Mouse (Mus musculus) hindbrain, embryonic 13.5 days (tissue): ENCODE measurements around the gene Mbnl2. TPM values are rescaled to one million over a fixed set of nuclear protein-coding genes. Genes with fewer than 3 reads are reported as not detected.

Experiments
- ATAC-seq: fragments of 200-750 bp; cut with Nextera tagmentation; 2 replicates; pipeline ENCODE4 v1.8.0; 2017; ENCODE audit warnings: moderate TSS enrichment; ENCODE audit not compliant: low FRiP score
- H3K27ac ChIP-seq: fragments of 300-500 bp; sonication (generic); 2 replicates; pipeline ENCODE4 v1.5.1; 2015; ENCODE audit warnings: inconsistent platforms, mild to moderate bottlenecking, moderate library complexity
- H3K27me3 ChIP-seq: fragments of 300-500 bp; sonication (generic); 2 replicates; pipeline ENCODE4 v1.6.1; 2015; ENCODE audit warnings: mild to moderate bottlenecking, inconsistent platforms
- H3K36me3 ChIP-seq: fragments of 300-500 bp; sonication (generic); 2 replicates; pipeline ENCODE4 v1.6.1; 2015; ENCODE audit warnings: mild to moderate bottlenecking, inconsistent platforms
- H3K4me1 ChIP-seq: fragments of 300-500 bp; sonication (generic); replicated peaks from 2 replicates; pipeline ENCODE4 v1.6.1; 2015; ENCODE audit warnings: inconsistent platforms
- H3K4me2 ChIP-seq: fragments of 300-500 bp; sonication (generic); 2 replicates; pipeline ENCODE4 v1.6.1; 2015; ENCODE audit warnings: inconsistent platforms, mild to moderate bottlenecking, moderate library complexity
- H3K4me3 ChIP-seq: fragments of 300-500 bp; sonication (generic); 2 replicates; pipeline ENCODE4 v1.5.1; 2015; ENCODE audit warnings: mild to moderate bottlenecking, inconsistent platforms
- H3K9ac ChIP-seq: fragments of 300-500 bp; sonication (generic); 2 replicates; pipeline ENCODE4 v1.6.1; 2015; ENCODE audit warnings: mild to moderate bottlenecking, inconsistent platforms
- H3K9me3 ChIP-seq: fragments of 300-500 bp; sonication (generic); 2 replicates; pipeline ENCODE4 v1.6.1; 2016; ENCODE audit warnings: inconsistent platforms
- WGBS: fragments of 180-500 bp; shearing (Covaris S2); methylation state at CpG from one replicate; pipeline ENCODE4 v1.1.7; 2015; 5-methylcytosine and 5-hydroxymethylcytosine counted together
- polyA plus RNA-seq: library from polyadenylated mRNA; unstranded; fragments of >200 nt; fragmentation: Nextera tagmentation; extraction: Ambion mirVana; gene quantifications from 2 replicates; pipeline ENCODE4 v1.2.1, GENCODE M21; 2015

Gene Mbnl2
- polyA plus RNA-seq, 1 experiment from 2014 or later, result 24.7 TPM

DNA sequence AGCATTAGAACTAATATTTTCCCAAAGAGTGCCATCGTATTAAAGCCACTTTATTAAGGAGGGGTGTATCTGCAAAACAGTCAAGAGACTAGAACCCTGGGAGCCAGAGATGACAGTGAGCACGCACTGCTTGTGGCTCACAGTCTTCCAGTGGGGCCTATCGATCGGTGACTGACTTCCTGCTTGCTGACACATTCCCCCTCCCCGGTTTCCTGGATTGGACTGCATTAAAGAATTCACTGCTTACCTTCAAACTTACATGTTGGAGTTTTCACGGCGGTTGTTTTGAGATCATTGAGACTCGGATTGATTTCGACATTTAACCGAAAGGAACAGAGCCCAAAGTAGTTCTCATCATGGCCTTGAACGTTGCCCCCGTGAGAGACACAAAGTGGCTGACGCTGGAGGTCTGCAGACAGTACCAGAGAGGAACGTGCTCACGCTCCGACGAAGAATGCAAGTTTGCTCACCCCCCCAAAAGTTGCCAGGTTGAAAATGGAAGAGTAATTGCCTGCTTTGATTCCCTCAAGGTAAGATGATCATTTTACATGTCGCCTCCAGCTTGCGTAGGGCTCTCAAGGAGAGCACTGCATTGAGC is 49.5 kb downstream of the Mbnl2 start:
- Histone ChIP-seq H3K4me2 (no peak overlapping the region), H3K27ac (no peak overlapping the region), H3K4me1 (no peaks in the 10 kb centered on the region), H3K36me3 (no peaks in the 10 kb centered on the region), H3K9ac (no peak overlapping the region), H3K27me3 (no peaks in the 10 kb centered on the region), H3K4me3 (no peak overlapping the region), H3K9me3 (no peaks in the 10 kb centered on the region)
- WGBS, result 94% methylated on average over 19 of the region's 19 CpGs
- no peak for ATAC-seq

DNA sequence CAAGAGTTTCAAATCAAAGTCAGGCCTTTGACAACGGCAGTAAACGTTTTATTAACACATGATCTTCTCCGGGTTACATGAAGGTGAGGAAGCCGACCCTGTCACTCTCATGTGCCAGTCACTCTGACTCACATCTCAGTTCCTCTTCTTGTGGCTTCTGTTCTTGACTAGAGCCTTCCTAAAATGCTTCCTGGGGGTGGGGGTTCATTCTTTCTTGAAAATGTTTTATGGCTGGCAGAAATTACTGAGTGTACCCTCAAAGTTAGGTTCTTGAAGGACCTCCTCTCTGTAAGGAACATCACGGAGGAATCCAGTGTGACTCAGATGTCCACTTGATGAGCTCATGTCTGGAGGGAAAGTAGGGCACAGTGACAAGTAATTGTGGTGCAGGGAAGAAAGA is 50.2 kb downstream of the Mbnl2 start:
- Histone ChIP-seq H3K9ac (no peak overlapping the region), H3K27ac (no peak overlapping the region), H3K9me3 (no peaks in the 10 kb centered on the region), H3K4me1 (peaks cover 5% of the 10 kb centered on the region), H3K27me3 (no peaks in the 10 kb centered on the region), H3K36me3 (no peaks in the 10 kb centered on the region), H3K4me2 (no peak overlapping the region), H3K4me3 (no peak overlapping the region)
- no peak for ATAC-seq
- WGBS, result 92% methylated on average over 5 of the region's 5 CpGs

DNA sequence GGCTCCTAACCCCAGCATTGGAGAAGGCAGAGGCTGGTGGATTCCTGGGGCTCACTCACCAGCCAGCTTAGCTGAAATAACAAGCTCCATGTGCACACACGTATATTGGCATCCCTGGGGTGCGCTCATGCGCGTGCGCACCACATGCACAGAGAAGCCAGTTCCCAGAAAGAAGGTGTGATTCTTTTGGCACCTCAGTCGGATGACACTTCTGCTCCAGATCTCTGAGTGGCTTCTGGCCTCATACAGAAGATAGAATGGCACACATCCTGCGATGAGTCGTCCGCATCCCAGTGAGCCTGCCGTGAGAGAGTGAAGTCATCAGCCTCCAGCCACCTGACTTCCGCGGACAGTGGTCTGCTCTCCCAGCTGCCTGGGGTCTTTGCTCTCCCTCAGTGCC is 55.0 kb downstream of the Mbnl2 start:
- H3K9ac ChIP-seq, result no peak overlapping the region
- H3K4me1 ChIP-seq, result peaks cover 12% of the 10 kb centered on the region
- H3K27me3 ChIP-seq, result no peaks in the 10 kb centered on the region
- no peak overlapping the region for H3K27ac ChIP-seq
- no peaks in the 10 kb centered on the region for H3K9me3 ChIP-seq
- no peaks in the 10 kb centered on the region for H3K36me3 ChIP-seq
- no peak overlapping the region for H3K4me3 ChIP-seq
- ATAC-seq, result no peak
- no peak overlapping the region for H3K4me2 ChIP-seq
- 71% methylated on average over 12 of the region's 12 CpGs for WGBS

DNA sequence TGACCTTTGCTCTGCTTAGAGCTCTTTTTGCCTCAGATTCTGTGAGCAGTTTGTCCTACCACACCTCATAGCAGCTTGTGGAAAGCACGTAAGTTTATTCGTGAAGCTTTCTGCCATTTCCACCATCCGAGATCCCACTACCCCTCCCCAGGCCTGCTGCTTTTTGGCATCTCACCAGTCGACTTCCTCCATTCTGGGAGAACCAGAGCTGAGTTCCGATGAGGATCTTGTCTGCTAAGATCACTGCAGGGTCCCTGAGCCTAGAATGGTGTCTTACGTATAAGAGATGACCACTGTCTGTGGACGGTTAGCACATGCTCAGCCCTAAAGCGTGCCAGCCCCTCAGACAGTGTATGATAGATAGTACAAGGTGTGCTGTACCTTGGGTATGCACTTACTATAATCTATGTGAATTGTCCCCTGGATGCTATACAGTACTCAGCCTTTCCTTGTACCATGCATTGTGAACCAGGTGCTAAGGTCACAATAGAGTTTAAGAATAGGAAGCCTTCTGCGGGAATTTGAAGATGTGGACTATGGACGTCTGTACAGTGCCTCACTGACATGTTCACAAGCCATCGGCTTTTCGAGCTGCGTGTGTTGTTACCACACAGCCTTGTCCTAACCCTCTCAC is 55.5 kb downstream of the Mbnl2 start:
- Histone ChIP-seq H3K9me3 (no peaks in the 10 kb centered on the region), H3K4me1 (peaks cover 14% of the 10 kb centered on the region), H3K36me3 (no peaks in the 10 kb centered on the region), H3K27me3 (no peaks in the 10 kb centered on the region), H3K27ac (no peak overlapping the region), H3K4me2 (no peak overlapping the region), H3K4me3 (no peak overlapping the region), H3K9ac (no peak overlapping the region)
- ATAC-seq, result no peak
- WGBS, result 86% methylated on average over 13 of the region's 13 CpGs

DNA sequence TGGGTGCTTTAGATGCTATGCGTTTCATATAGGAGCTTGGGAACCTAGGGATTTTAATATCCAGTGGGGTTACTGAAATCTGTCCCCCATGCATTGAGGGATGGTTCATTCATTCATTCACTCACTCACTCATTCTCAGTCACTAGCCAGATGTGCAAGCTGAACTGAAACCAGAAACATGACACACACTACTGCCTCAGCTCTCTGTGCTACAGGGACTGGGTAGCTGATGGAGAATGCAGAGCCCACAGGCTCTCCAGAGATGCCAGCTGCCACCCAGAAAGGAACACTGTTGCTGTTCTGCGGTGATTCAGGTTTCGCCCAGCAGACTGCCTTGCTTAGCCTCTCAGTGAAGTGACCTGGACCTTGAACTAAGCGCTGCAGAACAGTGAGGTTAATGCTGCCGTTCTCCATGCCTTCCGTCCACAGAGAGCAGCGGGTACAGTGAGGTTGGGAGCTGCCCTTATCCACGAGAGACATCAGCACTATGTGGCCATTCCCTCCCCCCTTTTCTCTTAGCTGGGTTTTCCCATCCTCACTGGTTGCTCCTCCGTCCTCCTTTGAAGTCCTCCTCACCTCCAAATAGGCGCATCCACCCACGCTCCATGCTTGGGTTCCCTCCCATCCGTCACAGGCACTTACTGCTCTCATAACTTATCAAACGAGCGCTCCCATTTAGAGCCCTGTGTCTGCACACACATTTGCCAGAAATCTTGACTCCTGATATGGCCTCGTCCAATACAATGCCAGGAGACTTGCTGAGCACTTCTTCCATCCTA is 58.2 kb downstream of the Mbnl2 start:
- Histone ChIP-seq H3K9ac (no peak overlapping the region), H3K9me3 (no peaks in the 10 kb centered on the region), H3K27ac (no peak overlapping the region), H3K4me1 (peaks cover 36% of the 10 kb centered on the region), H3K36me3 (no peaks in the 10 kb centered on the region), H3K4me3 (no peak overlapping the region), H3K4me2 (no peak overlapping the region), H3K27me3 (no peaks in the 10 kb centered on the region)
- ATAC-seq, result no peak
- 80% methylated on average over 15 of the region's 15 CpGs for WGBS

- H3K27me3 ChIP-seq, result no peaks in the 10 kb centered on the region
- no peak overlapping the region for H3K9ac ChIP-seq
- H3K27ac ChIP-seq, result no peak overlapping the region
- no peak overlapping the region for H3K4me2 ChIP-seq
- no peaks in the 10 kb centered on the region for H3K9me3 ChIP-seq
- 82% methylated on average over 9 of the region's 9 CpGs for WGBS
- no peak for ATAC-seq
- H3K4me1 ChIP-seq, result peaks cover 33% of the 10 kb centered on the region
- no peaks in the 10 kb centered on the region for H3K36me3 ChIP-seq
- H3K4me3 ChIP-seq, result no peak overlapping the region
These were observed 59.9 kb downstream of the Mbnl2 start for GRCm38 (mm10) chr14:120335366-120335765.

DNA sequence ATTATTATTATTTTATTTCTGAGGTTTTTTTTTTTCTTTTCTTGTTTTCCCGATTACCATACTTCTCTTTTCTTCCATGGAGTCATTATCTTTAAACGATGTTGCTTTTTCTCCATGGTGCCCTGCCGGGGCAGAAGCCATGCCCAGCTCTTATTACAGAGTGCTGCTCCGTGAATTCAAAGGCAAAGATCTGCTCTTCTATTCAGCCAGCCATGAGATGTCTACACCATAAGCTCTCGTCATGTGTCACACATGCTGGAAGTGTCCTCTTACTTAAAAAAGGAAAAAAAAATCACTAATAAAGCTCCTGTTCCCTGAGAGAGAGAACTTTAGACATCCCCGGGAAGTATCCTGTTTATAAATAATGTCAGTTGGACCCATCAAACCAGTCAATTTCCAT is 60.4 kb downstream of the Mbnl2 start:
- Histone ChIP-seq H3K4me3 (no peak overlapping the region), H3K27me3 (no peaks in the 10 kb centered on the region), H3K9ac (no peak overlapping the region), H3K4me1 (peaks cover 29% of the 10 kb centered on the region), H3K9me3 (no peaks in the 10 kb centered on the region), H3K27ac (no peak overlapping the region), H3K4me2 (no peak overlapping the region), H3K36me3 (no peaks in the 10 kb centered on the region)
- no peak for ATAC-seq
- WGBS, result 74% methylated on average over 6 of the region's 6 CpGs

DNA sequence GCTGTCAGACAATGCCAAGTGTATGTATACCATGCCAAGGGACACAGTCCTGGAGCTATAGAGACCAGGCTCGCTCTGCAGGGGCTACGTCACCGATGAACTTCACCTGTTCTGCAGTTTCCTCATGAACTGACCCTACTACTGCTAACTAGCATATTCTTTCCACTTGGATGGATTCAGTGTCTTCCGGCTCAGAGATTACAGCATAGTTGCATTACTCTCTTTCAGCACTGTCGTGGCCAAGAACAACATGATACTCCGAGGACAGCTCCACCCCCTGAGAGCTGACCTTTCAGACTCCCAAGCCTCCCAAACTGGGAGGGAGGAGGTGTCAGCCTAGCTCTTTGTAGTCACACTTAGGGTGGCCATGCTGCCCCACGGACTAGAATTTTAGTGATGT is 60.9 kb downstream of the Mbnl2 start:
- Histone ChIP-seq H3K27ac (no peak overlapping the region), H3K36me3 (no peaks in the 10 kb centered on the region), H3K4me2 (no peak overlapping the region), H3K9ac (no peak overlapping the region), H3K9me3 (no peaks in the 10 kb centered on the region), H3K27me3 (no peaks in the 10 kb centered on the region), H3K4me1 (peaks cover 29% of the 10 kb centered on the region), H3K4me3 (no peak overlapping the region)
- no peak for ATAC-seq
- WGBS, result 43% methylated on average over 7 of the region's 7 CpGs

- Histone ChIP-seq H3K27ac (no peak overlapping the region), H3K4me2 (no peak overlapping the region), H3K4me3 (no peak overlapping the region), H3K9ac (no peak overlapping the region), H3K36me3 (no peaks in the 10 kb centered on the region), H3K4me1 (peaks cover 29% of the 10 kb centered on the region), H3K9me3 (no peaks in the 10 kb centered on the region), H3K27me3 (no peaks in the 10 kb centered on the region)
- WGBS, result 82% methylated on average over 8 of the region's 8 CpGs
- no peak for ATAC-seq
These were observed 61.4 kb downstream of the Mbnl2 start for GRCm38 (mm10) chr14:120336841-120337240.

DNA sequence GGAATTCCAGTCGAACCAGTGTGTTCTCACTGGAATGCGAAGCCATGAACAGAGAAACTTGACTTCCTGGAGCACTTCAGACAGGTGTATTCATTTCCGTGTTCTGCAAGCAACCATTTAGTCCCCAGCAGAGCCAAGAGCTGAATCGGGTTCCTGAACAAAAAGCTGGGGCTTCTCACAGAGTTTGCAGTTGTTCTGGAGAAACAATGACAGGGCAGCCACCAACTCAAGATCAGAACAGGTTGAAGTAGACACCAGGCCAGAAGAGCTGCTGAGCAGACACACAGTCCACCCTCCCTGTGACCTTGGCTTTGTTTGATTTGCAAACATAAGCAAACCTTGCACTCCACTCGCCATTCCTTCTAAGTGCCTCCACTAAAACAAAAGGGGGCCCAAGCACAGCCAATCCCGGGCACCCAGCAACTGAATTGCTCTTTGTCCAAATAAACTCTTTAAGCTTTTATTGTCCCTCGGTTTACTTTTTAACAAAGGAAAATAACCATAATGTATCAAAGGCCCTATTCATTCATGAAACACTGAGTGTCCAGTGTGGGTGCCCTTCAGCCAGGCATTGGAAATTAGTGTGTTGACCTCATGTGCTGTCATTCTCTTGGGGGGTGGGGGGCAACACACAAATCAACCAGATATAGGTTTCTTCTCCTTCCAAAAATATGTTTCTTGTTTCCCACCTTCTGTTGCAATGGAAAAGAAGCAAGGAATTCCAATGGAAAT is 62.4 kb downstream of the Mbnl2 start:
- peaks cover 24% of the 10 kb centered on the region for H3K4me1 ChIP-seq
- H3K9ac ChIP-seq, result no peak overlapping the region; the same call in 1 of the 2 replicates
- no peaks in the 10 kb centered on the region for H3K27me3 ChIP-seq
- no peak overlapping the region for H3K4me2 ChIP-seq
- ATAC-seq, result no peak
- no peaks in the 10 kb centered on the region for H3K36me3 ChIP-seq
- WGBS, result 40% methylated on average over 7 of the region's 7 CpGs
- H3K4me3 ChIP-seq, result no peak overlapping the region
- H3K9me3 ChIP-seq, result no peaks in the 10 kb centered on the region
- H3K27ac ChIP-seq, result 0 out of 2 replicates have a peak overlapping the region, but pooled peaks have one; percentile 8

- Histone ChIP-seq H3K36me3 (no peaks in the 10 kb centered on the region), H3K4me1 (peaks cover 23% of the 10 kb centered on the region), H3K4me3 (no peak overlapping the region), H3K9me3 (no peaks in the 10 kb centered on the region), H3K27ac (no peak overlapping the region), H3K27me3 (no peaks in the 10 kb centered on the region), H3K4me2 (no peak overlapping the region), H3K9ac (no peak overlapping the region)
- 76% methylated on average over 3 of the region's 3 CpGs for WGBS
- no peak for ATAC-seq
These were observed 63.2 kb downstream of the Mbnl2 start for GRCm38 (mm10) chr14:120338706-120339105.

- Histone ChIP-seq H3K4me1 (peaks cover 12% of the 10 kb centered on the region), H3K27me3 (no peaks in the 10 kb centered on the region), H3K27ac (no peak overlapping the region), H3K9me3 (peaks cover 6% of the 10 kb centered on the region), H3K36me3 (no peaks in the 10 kb centered on the region), H3K4me3 (no peak overlapping the region), H3K9ac (no peak overlapping the region), H3K4me2 (no peak overlapping the region)
- WGBS, result 90% methylated on average over 6 of the region's 6 CpGs
- ATAC-seq, result no peak
These were observed 66.4 kb downstream of the Mbnl2 start for GRCm38 (mm10) chr14:120341912-120342311.
